Mouse (Mus musculus): ENCODE data around the gene Mapre3. TPM values are rescaled to one million over a fixed set of nuclear protein-coding genes. Genes with fewer than 3 reads are reported as not detected.
"Not testable (repeated sequence)": the region's sequence is repeated elsewhere in the genome, so short reads cannot be mapped to it uniquely, and the experiment has no call there.

The Mapre3 gene
- polyA plus RNA-seq, 1 experiment, result 69.3 TPM

GRCm38 (mm10) chr5:30855674-30856073, 41.2 kb downstream of the Mapre3 start:
- Histone ChIP-seq H3K4me3 (ENCODE audit: insufficient read depth, low read depth, low read length) (no peak overlapping the region), H3K27ac (replicated peaks; ENCODE audit: low read depth, low read length) (0 out of 2 replicates have a peak overlapping the region, but pooled peaks have one; percentile 1), H3K4me1 (ENCODE audit: control insufficient read depth, insufficient read depth, insufficient read length, low read length) (no peaks in the 10 kb centered on the region)

- no peak overlapping the region for H3K27ac ChIP-seq (replicated peaks; ENCODE audit: low read depth, low read length)
- H3K4me1 ChIP-seq (ENCODE audit: control insufficient read depth, insufficient read depth, insufficient read length, low read length), result no peaks in the 10 kb centered on the region
- H3K4me3 ChIP-seq (ENCODE audit: insufficient read depth, low read depth, low read length), result no peak overlapping the region
Observed at GRCm38 (mm10) chr5:30856124-30856523, 41.7 kb downstream of the Mapre3 start.

GRCm38 (mm10) chr5:30863852-30864251, 49.4 kb downstream of the Mapre3 start:
- Histone ChIP-seq H3K4me1 (ENCODE audit: control insufficient read depth, insufficient read depth, insufficient read length, low read length) (no peaks in the 10 kb centered on the region), H3K4me3 (ENCODE audit: insufficient read depth, low read depth, low read length) (no peak overlapping the region), H3K27ac (replicated peaks; ENCODE audit: low read depth, low read length) (no peak overlapping the region)

GRCm38 (mm10) chr5:30864322-30864721, 49.9 kb downstream of the Mapre3 start:
- Histone ChIP-seq H3K4me3 (ENCODE audit: insufficient read depth, low read depth, low read length) (no peak overlapping the region), H3K27ac (replicated peaks; ENCODE audit: low read depth, low read length) (no peak overlapping the region), H3K4me1 (ENCODE audit: control insufficient read depth, insufficient read depth, insufficient read length, low read length) (no peaks in the 10 kb centered on the region)

- Histone ChIP-seq H3K27ac (replicated peaks; ENCODE audit: low read depth, low read length) (no peak overlapping the region), H3K4me3 (ENCODE audit: insufficient read depth, low read depth, low read length) (no peak overlapping the region), H3K4me1 (ENCODE audit: control insufficient read depth, insufficient read depth, insufficient read length, low read length) (peaks cover 6% of the 10 kb centered on the region; the same call in 1 of the 2 replicates)
Observed at GRCm38 (mm10) chr5:30866871-30867270, 52.4 kb downstream of the Mapre3 start.

- Histone ChIP-seq H3K4me1 (ENCODE audit: control insufficient read depth, insufficient read depth, insufficient read length, low read length) (peaks cover 6% of the 10 kb centered on the region; the same call in 1 of the 2 replicates), H3K4me3 (ENCODE audit: insufficient read depth, low read depth, low read length) (no peak within 1 kb of the TSS), H3K27ac (replicated peaks; ENCODE audit: low read depth, low read length) (no peak within 1 kb of the TSS)
Observed at GRCm38 (mm10) chr5:30867712-30868111, 53.3 kb downstream of the Mapre3 start, which contains the start of gene Tmem214. Tmem214 (plus strand) TSS chr5:30868012.

GRCm38 (mm10) chr5:30868981-30869380, 54.5 kb downstream of the Mapre3 start:
- Histone ChIP-seq H3K27ac (replicated peaks; ENCODE audit: low read depth, low read length) (no peak overlapping the region), H3K4me1 (ENCODE audit: control insufficient read depth, insufficient read depth, insufficient read length, low read length) (peaks cover 6% of the 10 kb centered on the region; the same call in 1 of the 2 replicates), H3K4me3 (ENCODE audit: insufficient read depth, low read depth, low read length) (peak overlapping the region; percentile 87)

- Histone ChIP-seq H3K4me1 (ENCODE audit: control insufficient read depth, insufficient read depth, insufficient read length, low read length) (peaks cover 6% of the 10 kb centered on the region; the same call in 1 of the 2 replicates), H3K27ac (replicated peaks; ENCODE audit: low read depth, low read length) (peak overlapping the region; percentile 32; the same call in 1 of the 2 replicates), H3K4me3 (ENCODE audit: insufficient read depth, low read depth, low read length) (peak overlapping the region; percentile 87)
Observed at GRCm38 (mm10) chr5:30869405-30870130, 55.1 kb downstream of the Mapre3 start.

- Histone ChIP-seq H3K4me1 (ENCODE audit: control insufficient read depth, insufficient read depth, insufficient read length, low read length) (peaks cover 6% of the 10 kb centered on the region; the same call in 1 of the 2 replicates), H3K27ac (replicated peaks; ENCODE audit: low read depth, low read length) (no peak overlapping the region), H3K4me3 (ENCODE audit: insufficient read depth, low read depth, low read length) (peak overlapping the region; percentile 87)
Observed at GRCm38 (mm10) chr5:30870131-30870406, 55.6 kb downstream of the Mapre3 start.

- Histone ChIP-seq H3K27ac (replicated peaks; ENCODE audit: low read depth, low read length) (no peak overlapping the region), H3K4me1 (ENCODE audit: control insufficient read depth, insufficient read depth, insufficient read length, low read length) (peaks cover 6% of the 10 kb centered on the region; the same call in 1 of the 2 replicates), H3K4me3 (ENCODE audit: insufficient read depth, low read depth, low read length) (no peak overlapping the region)
Observed at GRCm38 (mm10) chr5:30872574-30872973, 58.1 kb downstream of the Mapre3 start.

GRCm38 (mm10) chr5:30874365-30874764, 59.9 kb downstream of the Mapre3 start:
- Histone ChIP-seq H3K4me1 (ENCODE audit: control insufficient read depth, insufficient read depth, insufficient read length, low read length) (peaks cover 6% of the 10 kb centered on the region; the same call in 1 of the 2 replicates), H3K27ac (replicated peaks; ENCODE audit: low read depth, low read length) (no peak overlapping the region)

GRCm38 (mm10) chr5:30878616-30879015, 64.2 kb downstream of the Mapre3 start:
- Histone ChIP-seq H3K4me3 (ENCODE audit: insufficient read depth, low read depth, low read length) (no peak overlapping the region), H3K27ac (replicated peaks; ENCODE audit: low read depth, low read length) (no peak overlapping the region), H3K4me1 (ENCODE audit: control insufficient read depth, insufficient read depth, insufficient read length, low read length) (no peaks in the 10 kb centered on the region)

More at GRCm38 (mm10) chr5:30874365-30874764, 59.9 kb downstream of the Mapre3 start:
- H3K4me3 ChIP-seq (ENCODE audit: insufficient read depth, low read depth, low read length), result no peak overlapping the region

GRCm38 (mm10) chr5:30879347-30879943, 65.0 kb downstream of the Mapre3 start:
- H3K27ac ChIP-seq (replicated peaks; ENCODE audit: low read depth, low read length), result no peak overlapping the region
- no peaks in the 10 kb centered on the region for H3K4me1 ChIP-seq (ENCODE audit: control insufficient read depth, insufficient read depth, insufficient read length, low read length)
- H3K4me3 ChIP-seq (ENCODE audit: insufficient read depth, low read depth, low read length), result no peak overlapping the region

- not testable (repeated sequence) for H3K4me1 ChIP-seq (ENCODE audit: control insufficient read depth, insufficient read depth, insufficient read length, low read length); H3K4me3 ChIP-seq (ENCODE audit: insufficient read depth, low read depth, low read length); H3K27ac ChIP-seq (replicated peaks; ENCODE audit: low read depth, low read length)
Observed at GRCm38 (mm10) chr5:30881839-30882238, 67.4 kb downstream of the Mapre3 start.

GRCm38 (mm10) chr5:30886209-30886608, 71.8 kb downstream of the Mapre3 start:
- 0 out of 2 replicates have a peak, but pooled peaks cover 3% of the 10 kb centered on the region for H3K4me1 ChIP-seq (ENCODE audit: control insufficient read depth, insufficient read depth, insufficient read length, low read length)
- no peak overlapping the region for H3K4me3 ChIP-seq (ENCODE audit: insufficient read depth, low read depth, low read length)
- no peak overlapping the region for H3K27ac ChIP-seq (replicated peaks; ENCODE audit: low read depth, low read length)

GRCm38 (mm10) chr5:30886731-30887130, 72.3 kb downstream of the Mapre3 start:
- peak overlapping the region; percentile 87 for H3K4me3 ChIP-seq (ENCODE audit: insufficient read depth, low read depth, low read length)
- H3K27ac ChIP-seq (replicated peaks; ENCODE audit: low read depth, low read length), result no peak overlapping the region
- H3K4me1 ChIP-seq (ENCODE audit: control insufficient read depth, insufficient read depth, insufficient read length, low read length), result 0 out of 2 replicates have a peak, but pooled peaks cover 3% of the 10 kb centered on the region
